Comparison of ENCODE assay signal across 19 mouse cellular contexts in the genomic region with DNA sequence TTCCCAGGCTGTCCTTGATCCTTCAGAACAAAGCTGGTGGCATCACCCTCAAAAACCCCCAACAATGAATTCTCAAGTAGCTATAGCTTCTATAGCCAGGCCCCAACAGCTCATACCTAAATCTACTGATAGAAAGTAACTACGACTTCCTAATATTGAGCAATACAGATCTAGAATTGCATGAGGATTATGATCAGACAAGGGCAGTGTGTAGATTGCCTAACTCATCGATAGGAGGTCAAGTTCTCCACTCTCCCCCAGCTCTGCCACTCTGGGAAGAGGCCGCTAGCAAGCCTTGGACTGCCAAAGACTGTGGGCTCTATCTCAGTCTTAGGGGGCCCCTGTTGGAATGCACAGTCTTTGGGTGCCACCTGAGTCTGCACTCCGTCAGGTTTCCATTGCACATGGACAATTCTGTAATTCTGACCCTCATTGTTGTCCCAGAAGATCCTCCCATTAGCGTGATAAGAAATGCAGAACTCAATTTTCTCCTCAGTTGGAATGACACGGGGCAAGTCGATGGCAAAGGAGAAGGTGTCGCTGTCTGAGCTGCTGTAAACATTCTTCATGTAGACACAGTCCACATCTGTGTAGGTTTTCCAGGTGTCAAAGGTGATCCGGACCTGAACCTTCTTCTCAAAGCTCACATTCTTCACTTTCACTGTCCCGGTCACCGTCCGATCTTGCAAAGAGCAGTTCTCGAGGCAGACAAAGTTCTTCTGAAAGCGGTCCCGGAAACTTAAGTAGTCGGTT. TPM values are rescaled to one million over a fixed set of nuclear protein-coding genes. Genes with fewer than 3 reads are reported as not detected.
DNase-seq lines count a peak whose midpoint lies in the region; ATAC-seq and TF ChIP-seq lines count a peak whose summit lies in the region.
"Had no signal": no experiment of that assay in that cellular context is flagged by ENCODE, and none has a peak within 500 bp of the region (broad histone marks: within the 10 kb centered on the region; RNA-seq: fewer than 3 reads in every experiment).

No protein-coding gene starts in this region.

- H3K36me3 ChIP-seq in heart, embryonic 10.5 days = peaks cover 26% of the 10 kb centered on the region
- H3K36me3 ChIP-seq in hindbrain, postnatal 0 days (ENCODE audit: insufficient read depth, low read length) = no peaks in the 10 kb centered on the region
- H3K36me3 ChIP-seq in hindbrain, embryonic 10.5 days = peaks cover 11% of the 10 kb centered on the region; the same call in 1 of the 2 replicates
- peaks cover 30% of the 10 kb centered on the region for H3K36me3 ChIP-seq in lung, embryonic 16.5 days (ENCODE audit: control insufficient read depth, insufficient read depth, low read length)
- H3K36me3 ChIP-seq in heart, embryonic 16.5 days (ENCODE audit: control insufficient read depth, insufficient read depth) = peaks cover 27% of the 10 kb centered on the region
- H3K36me3 ChIP-seq in midbrain, embryonic 15.5 days (replicated peaks) = no peaks in the 10 kb centered on the region
- H3K36me3 ChIP-seq: midbrain, embryonic 12.5 days had no signal

- no peaks in the 10 kb centered on the region for H3K9me3 ChIP-seq in heart, embryonic 10.5 days
- H3K9me3 ChIP-seq in hindbrain, postnatal 0 days (ENCODE audit: low read length) = no peaks in the 10 kb centered on the region
- 0 out of 2 replicates have a peak, but pooled peaks cover 2% of the 10 kb centered on the region for H3K9me3 ChIP-seq in hindbrain, embryonic 10.5 days
- H3K9me3 ChIP-seq in lung, embryonic 16.5 days (ENCODE audit: control insufficient read depth, low read length) = no peaks in the 10 kb centered on the region
- peaks cover 2% of the 10 kb centered on the region; the same call in 1 of the 2 replicates for H3K9me3 ChIP-seq in heart, embryonic 16.5 days (replicated peaks; ENCODE audit: control insufficient read depth, low read length)
- no peaks in the 10 kb centered on the region for H3K9me3 ChIP-seq in midbrain, embryonic 15.5 days
- H3K9me3 ChIP-seq: embryonic facial prominence, embryonic 10.5 days; intestine, embryonic 15.5 days; midbrain, embryonic 12.5 days; neural tube, embryonic 13.5 days had no signal

- WGBS in heart, embryonic 10.5 days = 90% methylated on average over 16 of the region's 16 CpGs
- WGBS in hindbrain, postnatal 0 days = 94% methylated on average over 16 of the region's 16 CpGs
- WGBS in hindbrain, embryonic 10.5 days = 93% methylated on average over 16 of the region's 16 CpGs
- WGBS in lung, embryonic 16.5 days = 91% methylated on average over 16 of the region's 16 CpGs
- 76% methylated on average over 16 of the region's 16 CpGs for WGBS in heart, embryonic 16.5 days
- WGBS in midbrain, embryonic 15.5 days = 94% methylated on average over 16 of the region's 16 CpGs

- no peak overlapping the region for H3K9ac ChIP-seq in hindbrain, postnatal 0 days (replicated peaks; ENCODE audit: low read length)
- H3K9ac ChIP-seq in lung, embryonic 16.5 days (ENCODE audit: low read length) = peak overlapping the region; percentile 48
- peak overlapping the region; percentile 92 for H3K9ac ChIP-seq in heart, embryonic 16.5 days (ENCODE audit: low read length)
- H3K9ac ChIP-seq in midbrain, embryonic 15.5 days = no peak overlapping the region
- H3K9ac ChIP-seq: intestine, embryonic 15.5 days; liver, embryonic 14.5 days; midbrain, embryonic 12.5 days; neural tube, embryonic 13.5 days had no signal

- H3K27ac ChIP-seq in heart, embryonic 10.5 days = 0 out of 2 replicates have a peak overlapping the region, but pooled peaks have one; percentile 17
- H3K27ac ChIP-seq in hindbrain, postnatal 0 days = no peak overlapping the region
- H3K27ac ChIP-seq in hindbrain, embryonic 10.5 days = no peak overlapping the region
- peak overlapping the region; percentile 87 for H3K27ac ChIP-seq in lung, embryonic 16.5 days (ENCODE audit: low read length)
- peak overlapping the region; percentile 89 for H3K27ac ChIP-seq in heart, embryonic 16.5 days (ENCODE audit: low read length)
- no peak overlapping the region for H3K27ac ChIP-seq in midbrain, embryonic 15.5 days
- H3K27ac ChIP-seq: embryonic facial prominence, embryonic 10.5 days; intestine, embryonic 15.5 days; liver, embryonic 14.5 days; midbrain, embryonic 12.5 days; neural tube, embryonic 13.5 days had no signal

- intact Hi-C loops in heart, postnatal 14 days (cut with DNase I) = no loop called here

- H3K4me1 ChIP-seq in heart, embryonic 10.5 days = peaks cover 15% of the 10 kb centered on the region
- no peaks in the 10 kb centered on the region for H3K4me1 ChIP-seq in hindbrain, postnatal 0 days (ENCODE audit: insufficient read depth, low read length)
- H3K4me1 ChIP-seq in hindbrain, embryonic 10.5 days (replicated peaks) = peaks cover 13% of the 10 kb centered on the region
- H3K4me1 ChIP-seq in lung, embryonic 16.5 days (replicated peaks; ENCODE audit: control insufficient read depth, insufficient read depth, low read length) = peaks cover 31% of the 10 kb centered on the region
- peaks cover 29% of the 10 kb centered on the region for H3K4me1 ChIP-seq in heart, embryonic 16.5 days (ENCODE audit: control insufficient read depth, insufficient read depth, low read length)
- H3K4me1 ChIP-seq in midbrain, embryonic 15.5 days = peaks cover 8% of the 10 kb centered on the region; the same call in 1 of the 2 replicates

- TF ChIP-seq CTCF in hindbrain, postnatal 0 days (IDR thresholded peaks at IDR 0.05; ENCODE audit: low read depth) = no peak

- DNase-seq in heart, embryonic 10.5 days (ENCODE audit: low spot score) = no peak
- no peak for DNase-seq in heart, postnatal 14 days
- DNase-seq in hindbrain, postnatal 0 days (ENCODE audit: low spot score) = no peak
- no peak for DNase-seq in hindbrain, embryonic 10.5 days (ENCODE audit: low spot score)
- DNase-seq in lung, postnatal 10 days = no peak
- DNase-seq: B cell, adult 2 months; cerebellum, adult 8-10 months; kidney, adult 9 months; kidney, postnatal 25 days; thymus, postnatal 25 days had no signal

- no peak for ATAC-seq in hindbrain, postnatal 0 days
- ATAC-seq in lung, embryonic 16.5 days (ENCODE audit: low read depth) = no peak
- no peak for ATAC-seq in heart, embryonic 16.5 days (replicated peaks; ENCODE audit: extremely low read depth, insufficient read depth, low FRiP score)
- ATAC-seq in midbrain, embryonic 15.5 days (replicated peaks) = no peak
- ATAC-seq: intestine, embryonic 15.5 days had no signal

- peak overlapping the region; percentile 68 for H3K4me2 ChIP-seq in hindbrain, postnatal 0 days (ENCODE audit: low read depth, low read length)
- H3K4me2 ChIP-seq in lung, embryonic 16.5 days (ENCODE audit: low read depth, low read length) = peak overlapping the region; percentile 57
- peak overlapping the region; percentile 69 for H3K4me2 ChIP-seq in heart, embryonic 16.5 days (ENCODE audit: low read depth, low read length)
- H3K4me2 ChIP-seq in midbrain, embryonic 15.5 days = no peak overlapping the region
- H3K4me2 ChIP-seq: intestine, embryonic 15.5 days; midbrain, embryonic 12.5 days had no signal

- peak overlapping the region; percentile 68; the same call in 1 of the 2 replicates for H3K4me3 ChIP-seq in heart, embryonic 10.5 days
- H3K4me3 ChIP-seq in hindbrain, postnatal 0 days (ENCODE audit: low read length) = no peak overlapping the region
- no peak overlapping the region for H3K4me3 ChIP-seq in hindbrain, embryonic 10.5 days
- H3K4me3 ChIP-seq in lung, embryonic 16.5 days (ENCODE audit: low read length) = peak overlapping the region; percentile 67
- peak overlapping the region; percentile 84 for H3K4me3 ChIP-seq in heart, embryonic 16.5 days (ENCODE audit: low read length)
- no peak overlapping the region for H3K4me3 ChIP-seq in midbrain, embryonic 15.5 days
- H3K4me3 ChIP-seq: embryonic facial prominence, embryonic 10.5 days; intestine, embryonic 15.5 days; midbrain, embryonic 12.5 days; neural tube, embryonic 13.5 days had no signal

- no peaks in the 10 kb centered on the region for H3K27me3 ChIP-seq in heart, embryonic 10.5 days (ENCODE audit: insufficient read depth, poor library complexity, severe bottlenecking)
- no peaks in the 10 kb centered on the region for H3K27me3 ChIP-seq in hindbrain, postnatal 0 days (ENCODE audit: insufficient read depth, low read length)
- peaks cover 10% of the 10 kb centered on the region; the same call in 1 of the 2 replicates for H3K27me3 ChIP-seq in hindbrain, embryonic 10.5 days (ENCODE audit: insufficient read depth, poor library complexity, severe bottlenecking)
- H3K27me3 ChIP-seq in lung, embryonic 16.5 days (ENCODE audit: control insufficient read depth, insufficient read depth, low read depth, low read length) = no peaks in the 10 kb centered on the region
- no peaks in the 10 kb centered on the region for H3K27me3 ChIP-seq in heart, embryonic 16.5 days (ENCODE audit: control insufficient read depth, insufficient read depth, low read length)
- H3K27me3 ChIP-seq in midbrain, embryonic 15.5 days (replicated peaks) = no peaks in the 10 kb centered on the region
- H3K27me3 ChIP-seq: intestine, embryonic 15.5 days; midbrain, embryonic 12.5 days had no signal

RNA-seq across cellular contexts. Expression of a gene that starts 3.1 kb away (rescaled TPM):
- polyA plus RNA-seq in heart, embryonic 10.5 days (2016; fragmentation: Nextera tagmentation; extraction: Ambion mirVana) = 31.3 and 46.9 TPM in 2 replicates
- 10 to 100 TPM; 91.5 to 98.3 TPM for total RNA-seq in heart, postnatal 14 days (2021)
- total RNA-seq in hindbrain, postnatal 0 days (2014; rRNA removed) = 27.2 and 33.6 TPM in 2 replicates
- polyA plus RNA-seq in hindbrain, postnatal 0 days (2015; fragmentation: Nextera tagmentation; extraction: Ambion mirVana) = 12.9 and 14.8 TPM in 2 replicates
- polyA plus RNA-seq in hindbrain, embryonic 10.5 days (2016; fragmentation: Nextera tagmentation; extraction: Ambion mirVana) = 2.6 and 4.5 TPM in 2 replicates
- polyA plus RNA-seq in lung, embryonic 16.5 days (2015; fragmentation: Nextera tagmentation; extraction: Ambion mirVana) = 97.2 and 105 TPM in 2 replicates
- 105 and 117 TPM in 2 replicates for polyA plus RNA-seq in heart, embryonic 16.5 days (2015; fragmentation: Nextera tagmentation; extraction: Ambion mirVana)
- 15.6 and 17.3 TPM in 2 replicates for polyA plus RNA-seq in midbrain, embryonic 15.5 days (2015; fragmentation: Nextera tagmentation; extraction: Ambion mirVana)
- total RNA-seq: hematopoietic stem cell, adult 5-6 weeks had no signal

Comparison
In these comparisons a context has a peak if more than half of its experiments do, and no peak if none do; other contexts are left out.
1. H3K27ac ChIP-seq: peak in heart, embryonic 10.5 days (single experiment), lung, embryonic 16.5 days (single experiment) and heart, embryonic 16.5 days (single experiment); none in hindbrain, postnatal 0 days (single experiment), hindbrain, embryonic 10.5 days (single experiment) and midbrain, embryonic 15.5 days (single experiment).
2. H3K4me3 ChIP-seq: peak in heart, embryonic 10.5 days (single experiment), lung, embryonic 16.5 days (single experiment) and heart, embryonic 16.5 days (single experiment); none in hindbrain, postnatal 0 days (single experiment), hindbrain, embryonic 10.5 days (single experiment) and midbrain, embryonic 15.5 days (single experiment).
3. H3K9ac ChIP-seq: peak in lung, embryonic 16.5 days (single experiment) and heart, embryonic 16.5 days (single experiment); none in hindbrain, postnatal 0 days (single experiment) and midbrain, embryonic 15.5 days (single experiment).